Mouse (Mus musculus): ENCODE results near the gene Gm45717. TPM values are rescaled to one million over a fixed set of nuclear protein-coding genes. Genes with fewer than 3 reads are reported as not detected.

Gm45717 gene
- polyA plus RNA-seq, 1 experiment from 2014 or later: 0.38 TPM

DNA sequence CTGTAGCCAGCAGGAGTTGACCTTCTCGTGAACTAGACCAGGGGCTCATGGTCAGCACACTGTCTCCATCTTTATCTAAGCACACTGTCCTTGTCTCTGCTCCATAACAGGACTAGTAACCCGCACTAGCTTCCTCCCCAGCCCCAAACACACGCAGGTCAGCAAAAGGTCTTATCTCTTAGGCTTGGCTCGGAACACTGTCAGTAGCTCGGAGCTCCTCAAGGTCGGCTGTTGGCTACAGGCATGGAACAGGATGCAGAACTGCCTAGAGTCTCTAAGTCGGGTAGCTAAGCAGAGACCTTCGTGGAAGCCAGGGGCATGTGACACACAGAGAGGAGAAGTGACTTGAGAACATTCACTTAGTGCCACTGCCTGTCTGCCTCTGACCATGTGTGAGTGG is 7.6 kb downstream of the Gm45717 start:
- WGBS: 66% methylated on average over 8 of the region's 8 CpGs
- no peak for ATAC-seq
- no peak for TF ChIP-seq CTCF (IDR thresholded peaks at IDR 0.05; ENCODE audit: low read depth)

DNA sequence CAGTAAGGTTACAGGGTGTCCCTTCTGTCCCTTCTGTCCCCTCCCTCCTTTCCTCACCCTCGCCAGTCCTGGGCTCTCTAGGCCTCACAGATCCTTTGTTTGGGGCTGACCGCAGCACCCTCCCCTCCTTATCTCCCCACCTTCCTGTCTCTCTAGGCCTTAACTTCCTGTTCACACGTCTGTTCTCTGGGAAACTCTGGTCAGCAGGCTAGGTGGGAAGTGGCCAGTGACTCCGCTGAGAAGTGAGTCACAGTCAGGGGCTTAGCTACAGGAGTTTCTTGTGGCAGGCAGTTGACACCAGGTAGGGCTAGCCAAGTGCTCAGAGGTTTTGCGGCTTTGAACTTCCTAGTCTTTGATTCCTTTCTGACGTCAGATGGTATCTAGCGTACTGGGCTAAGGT is 8.8 kb downstream of the Gm45717 start:
- no peak overlapping the region for H3K9ac ChIP-seq (ENCODE audit: low read depth, low read length)
- TF ChIP-seq CTCF (IDR thresholded peaks at IDR 0.05; ENCODE audit: low read depth): no peak
- no peak overlapping the region for H3K4me2 ChIP-seq (replicated peaks; ENCODE audit: low read depth)
- H3K4me3 ChIP-seq (ENCODE audit: low read depth, low read length): no peak overlapping the region
- WGBS: 49% methylated on average over 7 of the region's 7 CpGs
- peaks cover 10% of the 10 kb centered on the region; the same call in 1 of the 2 replicates for H3K4me1 ChIP-seq (replicated peaks; ENCODE audit: control insufficient read depth, insufficient read depth, low read length)
- H3K36me3 ChIP-seq (ENCODE audit: control insufficient read depth, insufficient read depth): peaks cover 53% of the 10 kb centered on the region
- no peak overlapping the region for H3K27ac ChIP-seq (ENCODE audit: low read depth, low read length)
- peak; percentile 15; the same call in 1 of the 2 replicates for ATAC-seq
- H3K27me3 ChIP-seq (replicated peaks; ENCODE audit: control insufficient read depth, insufficient read depth, low read length): no peaks in the 10 kb centered on the region
- no peaks in the 10 kb centered on the region for H3K9me3 ChIP-seq (ENCODE audit: control insufficient read depth)

More for the DNA sequence above, 7.6 kb downstream of the Gm45717 start:
- H3K27me3 ChIP-seq (replicated peaks; ENCODE audit: control insufficient read depth, insufficient read depth, low read length): no peaks in the 10 kb centered on the region
- H3K4me1 ChIP-seq (replicated peaks; ENCODE audit: control insufficient read depth, insufficient read depth, low read length): peaks cover 5% of the 10 kb centered on the region; the same call in 1 of the 2 replicates
- H3K27ac ChIP-seq (ENCODE audit: low read depth, low read length): no peak overlapping the region
- H3K9me3 ChIP-seq (ENCODE audit: control insufficient read depth): no peaks in the 10 kb centered on the region
- peaks cover 56% of the 10 kb centered on the region for H3K36me3 ChIP-seq (ENCODE audit: control insufficient read depth, insufficient read depth)
- H3K9ac ChIP-seq (ENCODE audit: low read depth, low read length): no peak overlapping the region
- no peak overlapping the region for H3K4me3 ChIP-seq (ENCODE audit: low read depth, low read length)
- H3K4me2 ChIP-seq (replicated peaks; ENCODE audit: low read depth): no peak overlapping the region

DNA sequence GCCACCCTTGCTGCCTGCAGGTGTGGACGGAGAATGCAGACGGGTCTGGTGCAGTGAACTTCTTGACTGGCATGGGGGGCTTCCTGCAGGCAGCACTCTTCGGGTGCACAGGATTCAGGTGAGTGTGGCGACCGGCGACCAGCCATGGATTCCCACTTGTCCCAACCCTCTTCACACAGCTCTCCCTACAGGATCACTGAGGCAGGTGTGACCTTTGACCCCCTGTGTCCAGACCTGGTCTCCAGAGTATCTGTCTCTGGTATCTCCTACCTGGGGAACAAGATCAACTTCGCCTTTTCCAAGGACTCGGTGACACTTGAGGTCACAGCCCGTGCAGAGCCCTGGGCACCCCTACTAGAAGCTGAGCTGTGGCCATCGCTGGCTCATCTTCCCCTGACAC is 9.4 kb downstream of the Gm45717 start:
- ATAC-seq: no peak
- 92% methylated on average over 10 of the region's 10 CpGs for WGBS
- Histone ChIP-seq H3K27me3 (replicated peaks; ENCODE audit: control insufficient read depth, insufficient read depth, low read length) (no peaks in the 10 kb centered on the region), H3K4me3 (ENCODE audit: low read depth, low read length) (no peak overlapping the region), H3K4me2 (replicated peaks; ENCODE audit: low read depth) (no peak overlapping the region), H3K9ac (ENCODE audit: low read depth, low read length) (no peak overlapping the region), H3K36me3 (ENCODE audit: control insufficient read depth, insufficient read depth) (peaks cover 53% of the 10 kb centered on the region), H3K4me1 (replicated peaks; ENCODE audit: control insufficient read depth, insufficient read depth, low read length) (peaks cover 11% of the 10 kb centered on the region; the same call in 1 of the 2 replicates), H3K27ac (ENCODE audit: low read depth, low read length) (no peak overlapping the region), H3K9me3 (ENCODE audit: control insufficient read depth) (no peaks in the 10 kb centered on the region)
- no peak for TF ChIP-seq CTCF (IDR thresholded peaks at IDR 0.05; ENCODE audit: low read depth)

DNA sequence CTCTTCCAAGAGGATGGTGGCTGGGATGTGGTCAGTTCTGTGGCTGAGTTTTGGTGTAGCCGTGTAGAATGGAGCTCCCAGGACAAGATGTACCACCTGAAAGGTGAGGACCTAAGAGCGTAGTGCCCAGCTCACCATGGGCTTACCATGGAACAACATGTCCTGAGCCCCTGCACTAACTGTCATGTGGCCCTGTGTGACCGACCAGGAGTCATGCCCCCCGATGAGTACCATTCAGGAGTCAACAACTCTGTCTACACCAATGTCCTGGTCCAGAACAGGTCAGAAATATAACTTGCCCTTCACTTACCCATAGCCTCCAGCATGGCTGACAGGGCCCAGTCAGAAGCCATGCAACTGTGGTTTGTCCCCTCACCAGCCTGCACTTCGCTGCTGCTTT is 10.5 kb downstream of the Gm45717 start:
- no peak overlapping the region for H3K27ac ChIP-seq (ENCODE audit: low read depth, low read length)
- no peak for TF ChIP-seq CTCF (IDR thresholded peaks at IDR 0.05; ENCODE audit: low read depth)
- 95% methylated on average over 5 of the region's 5 CpGs for WGBS

DNA sequence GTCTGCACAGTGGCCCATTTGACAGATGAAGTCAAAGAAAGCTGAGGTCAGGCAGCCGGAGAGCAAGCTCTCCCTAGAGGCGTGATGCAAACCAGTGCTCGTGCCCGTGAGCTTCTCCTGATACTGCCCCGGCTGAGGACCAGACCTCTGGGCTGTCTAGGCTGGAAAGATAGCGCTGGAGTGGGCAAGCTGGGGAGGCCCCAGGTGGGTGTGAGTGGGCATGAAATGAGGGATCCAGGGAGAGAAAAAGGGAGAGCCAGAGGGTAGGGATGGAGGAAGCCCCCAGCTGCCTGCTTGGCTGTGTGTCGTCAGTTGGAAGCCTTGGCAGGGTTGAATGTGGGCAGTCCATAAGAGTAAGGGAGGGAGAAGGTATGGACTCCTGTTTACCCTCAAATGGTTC is 11.5 kb downstream of the Gm45717 start:
- no peaks in the 10 kb centered on the region for H3K9me3 ChIP-seq (ENCODE audit: control insufficient read depth)
- ATAC-seq: no peak
- TF ChIP-seq CTCF (IDR thresholded peaks at IDR 0.05; ENCODE audit: low read depth): no peak
- H3K4me3 ChIP-seq (ENCODE audit: low read depth, low read length): no peak overlapping the region
- H3K4me1 ChIP-seq (replicated peaks; ENCODE audit: control insufficient read depth, insufficient read depth, low read length): peaks cover 6% of the 10 kb centered on the region
- no peak overlapping the region for H3K27ac ChIP-seq (ENCODE audit: low read depth, low read length)
- no peak overlapping the region for H3K4me2 ChIP-seq (replicated peaks; ENCODE audit: low read depth)
- no peaks in the 10 kb centered on the region for H3K27me3 ChIP-seq (replicated peaks; ENCODE audit: control insufficient read depth, insufficient read depth, low read length)
- WGBS: 91% methylated on average over 7 of the region's 7 CpGs
- H3K9ac ChIP-seq (ENCODE audit: low read depth, low read length): no peak overlapping the region
- H3K36me3 ChIP-seq (ENCODE audit: control insufficient read depth, insufficient read depth): peaks cover 46% of the 10 kb centered on the region

More for the DNA sequence above, 10.5 kb downstream of the Gm45717 start:
- Histone ChIP-seq H3K27me3 (replicated peaks; ENCODE audit: control insufficient read depth, insufficient read depth, low read length) (no peaks in the 10 kb centered on the region), H3K4me1 (replicated peaks; ENCODE audit: control insufficient read depth, insufficient read depth, low read length) (peaks cover 9% of the 10 kb centered on the region), H3K9me3 (ENCODE audit: control insufficient read depth) (no peaks in the 10 kb centered on the region), H3K4me3 (ENCODE audit: low read depth, low read length) (no peak overlapping the region), H3K4me2 (replicated peaks; ENCODE audit: low read depth) (no peak overlapping the region), H3K36me3 (ENCODE audit: control insufficient read depth, insufficient read depth) (peaks cover 53% of the 10 kb centered on the region), H3K9ac (ENCODE audit: low read depth, low read length) (no peak overlapping the region)
- no peak for ATAC-seq

DNA sequence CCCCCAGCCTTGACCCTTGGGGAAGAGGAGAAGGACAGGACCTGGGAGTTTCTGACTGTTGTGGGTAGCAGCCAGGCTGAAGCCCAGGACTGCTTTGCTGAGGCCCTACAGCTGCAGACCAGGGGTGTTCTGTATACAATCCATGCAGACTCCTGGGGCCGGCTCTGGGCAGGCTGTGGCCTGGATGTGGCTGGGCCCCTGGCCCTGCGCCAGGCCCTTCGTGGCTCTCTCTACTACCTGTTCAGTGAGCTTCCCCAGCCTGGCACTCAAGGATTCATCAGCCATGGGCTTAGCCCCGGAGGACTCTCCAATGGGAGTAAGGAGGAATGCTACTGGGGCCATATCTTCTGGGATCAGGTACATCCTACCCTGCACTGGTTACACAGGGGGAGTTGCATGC is 12.4 kb downstream of the Gm45717 start:
- Histone ChIP-seq H3K4me3 (ENCODE audit: low read depth, low read length) (no peak overlapping the region), H3K4me1 (replicated peaks; ENCODE audit: control insufficient read depth, insufficient read depth, low read length) (peaks cover 6% of the 10 kb centered on the region), H3K4me2 (replicated peaks; ENCODE audit: low read depth) (no peak overlapping the region), H3K9me3 (ENCODE audit: control insufficient read depth) (no peaks in the 10 kb centered on the region), H3K27ac (ENCODE audit: low read depth, low read length) (no peak overlapping the region), H3K27me3 (replicated peaks; ENCODE audit: control insufficient read depth, insufficient read depth, low read length) (no peaks in the 10 kb centered on the region), H3K9ac (ENCODE audit: low read depth, low read length) (no peak overlapping the region), H3K36me3 (ENCODE audit: control insufficient read depth, insufficient read depth) (peaks cover 37% of the 10 kb centered on the region)
- WGBS: 58% methylated on average over 4 of the region's 4 CpGs
- ATAC-seq: no peak
- no peak for TF ChIP-seq CTCF (IDR thresholded peaks at IDR 0.05; ENCODE audit: low read depth)

DNA sequence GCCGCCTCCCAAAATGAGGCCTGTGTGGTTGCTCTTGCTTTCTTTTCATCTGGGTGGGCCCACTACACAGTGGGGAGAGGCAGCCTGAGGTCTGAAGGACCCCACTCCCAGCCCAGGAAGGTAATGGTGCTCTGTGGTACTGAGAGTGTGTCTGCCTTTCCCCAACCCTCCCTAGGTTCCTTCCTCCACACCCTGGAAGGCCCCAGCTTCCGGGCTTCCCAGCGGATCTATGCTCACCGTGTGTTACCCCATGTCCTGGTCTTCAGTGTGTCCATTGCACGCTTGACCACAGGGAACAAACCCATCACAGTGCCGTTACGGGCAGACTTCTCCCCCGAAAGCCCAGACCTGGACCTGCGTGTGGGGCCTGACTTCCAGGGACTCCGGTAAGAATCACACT is 12.9 kb downstream of the Gm45717 start:
- no peak for ATAC-seq
- Histone ChIP-seq H3K36me3 (ENCODE audit: control insufficient read depth, insufficient read depth) (peaks cover 32% of the 10 kb centered on the region), H3K27ac (ENCODE audit: low read depth, low read length) (peak overlapping the region; percentile 78), H3K9ac (ENCODE audit: low read depth, low read length) (no peak overlapping the region), H3K4me3 (ENCODE audit: low read depth, low read length) (no peak overlapping the region), H3K9me3 (ENCODE audit: control insufficient read depth) (no peaks in the 10 kb centered on the region), H3K4me2 (replicated peaks; ENCODE audit: low read depth) (0 out of 2 replicates have a peak overlapping the region, but pooled peaks have one; percentile 10), H3K4me1 (replicated peaks; ENCODE audit: control insufficient read depth, insufficient read depth, low read length) (peaks cover 6% of the 10 kb centered on the region), H3K27me3 (replicated peaks; ENCODE audit: control insufficient read depth, insufficient read depth, low read length) (no peaks in the 10 kb centered on the region)
- 84% methylated on average over 10 of the region's 10 CpGs for WGBS
- TF ChIP-seq CTCF (IDR thresholded peaks at IDR 0.05; ENCODE audit: low read depth): no peak

Measured in intestine, postnatal 0 days (tissue).